Mouse (Mus musculus) kidney, postnatal 0 days (tissue): ENCODE results near the gene Ruvbl1. TPM values are rescaled to one million over a fixed set of nuclear protein-coding genes. Genes with fewer than 3 reads are reported as not detected.

Experiments used
- ATAC-seq: fragments of 200-750 bp; cut with Nextera tagmentation; replicated peaks from 2 replicates; pipeline ENCODE4 v1.8.0; 2017; ENCODE audit warnings: low read depth, moderate number of reproducible peaks, moderate TSS enrichment, moderate library complexity; ENCODE audit not compliant: low FRiP score
- DNase-seq: peaks from one replicate; pipeline ENCODE4 v3.0.0-alpha.2; 2016; ENCODE audit warnings: low spot score
- H3K27ac ChIP-seq: fragments of 300-500 bp; sonication (generic); 2 replicates; pipeline ENCODE4 v1.5.1; 2014; ENCODE audit warnings: mild to moderate bottlenecking
- H3K27me3 ChIP-seq: fragments of 300-500 bp; sonication (generic); 2 replicates; pipeline ENCODE4 v1.6.1; 2014; ENCODE audit warnings: low read length, mixed read lengths; ENCODE audit not compliant: insufficient read depth
- H3K36me3 ChIP-seq: fragments of 300-500 bp; sonication (generic); 2 replicates; pipeline ENCODE4 v1.6.1; 2014; ENCODE audit warnings: low read length, mixed read lengths; ENCODE audit not compliant: insufficient read depth
- H3K4me1 ChIP-seq: fragments of 300-500 bp; sonication (generic); replicated peaks from 2 replicates; pipeline ENCODE4 v1.6.1; 2014; ENCODE audit warnings: antibody characterized with exemption, low read length, mixed read lengths; ENCODE audit not compliant: insufficient read depth
- H3K4me2 ChIP-seq: fragments of 300-500 bp; sonication (generic); 2 replicates; pipeline ENCODE4 v1.6.1; 2014; ENCODE audit warnings: mild to moderate bottlenecking, low read length, moderate library complexity, mixed read lengths
- H3K4me3 ChIP-seq: fragments of 300-500 bp; sonication (generic); replicated peaks from 2 replicates; pipeline ENCODE4 v1.5.1; 2014; ENCODE audit warnings: low read depth, low read length
- H3K9ac ChIP-seq: fragments of 300-500 bp; sonication (generic); 2 replicates; pipeline ENCODE4 v1.6.1; 2014; ENCODE audit warnings: low read depth, low read length
- H3K9me3 ChIP-seq: fragments of 300-500 bp; sonication (generic); replicated peaks from 2 replicates; pipeline ENCODE4 v1.6.1; 2016; ENCODE audit warnings: low read length, inconsistent platforms, mixed read lengths
- CTCF ChIP-seq: IDR thresholded peaks from 2 replicates; pipeline ENCODE4 v1.5.1; 2016; ENCODE audit warnings: antibody characterized with exemption, low read depth, mild to moderate bottlenecking, moderate library complexity
- WGBS: fragments of 180-500 bp; shearing (Covaris S2); extraction: QIAGEN DNeasy Blood & Tissue Kit; methylation state at CpG from one replicate; pipeline ENCODE4 v1.1.7; 2014; 5-methylcytosine and 5-hydroxymethylcytosine counted together
- polyA plus RNA-seq: library from polyadenylated mRNA; unstranded; fragments of >200 nt; fragmentation: Nextera tagmentation; extraction: Ambion mirVana; gene quantifications from 2 replicates; pipeline ENCODE4 v1.2.1, GENCODE M21; 2015

Ruvbl1 gene
- polyA plus RNA-seq, 1 experiment from 2014 or later: 91.1 TPM

DNA sequence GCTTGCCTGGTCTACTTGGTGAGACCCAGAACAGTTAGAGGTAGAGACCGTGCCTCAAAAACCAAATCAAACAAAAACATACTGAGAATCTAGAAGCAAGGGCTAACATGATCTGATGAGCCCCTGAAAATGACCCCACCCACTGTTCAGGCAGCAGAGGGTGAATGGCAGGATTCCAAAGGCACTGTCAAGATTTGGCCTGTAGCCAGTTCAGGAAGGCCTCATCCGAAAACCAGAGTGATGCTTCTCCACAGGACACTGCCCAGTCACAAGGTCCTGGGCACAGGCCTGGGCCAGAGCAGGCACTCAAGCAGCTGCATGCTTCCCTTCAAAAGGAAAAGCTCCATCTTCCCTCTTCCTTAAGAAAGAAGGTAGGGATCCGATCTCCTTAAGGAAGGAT is 21.8 kb upstream of the Ruvbl1 start:
- DNase-seq (no peak), ATAC-seq (no peak)
- no peaks in the 10 kb centered on the region for H3K9me3 ChIP-seq
- no peaks in the 10 kb centered on the region for H3K27me3 ChIP-seq
- H3K4me2 ChIP-seq: no peak overlapping the region
- no peaks in the 10 kb centered on the region for H3K4me1 ChIP-seq
- no peak for TF ChIP-seq CTCF
- no peaks in the 10 kb centered on the region for H3K36me3 ChIP-seq
- 86% methylated on average over 3 of the region's 3 CpGs for WGBS
- no peak overlapping the region for H3K9ac ChIP-seq
- H3K4me3 ChIP-seq: no peak overlapping the region
- H3K27ac ChIP-seq: no peak overlapping the region

DNA sequence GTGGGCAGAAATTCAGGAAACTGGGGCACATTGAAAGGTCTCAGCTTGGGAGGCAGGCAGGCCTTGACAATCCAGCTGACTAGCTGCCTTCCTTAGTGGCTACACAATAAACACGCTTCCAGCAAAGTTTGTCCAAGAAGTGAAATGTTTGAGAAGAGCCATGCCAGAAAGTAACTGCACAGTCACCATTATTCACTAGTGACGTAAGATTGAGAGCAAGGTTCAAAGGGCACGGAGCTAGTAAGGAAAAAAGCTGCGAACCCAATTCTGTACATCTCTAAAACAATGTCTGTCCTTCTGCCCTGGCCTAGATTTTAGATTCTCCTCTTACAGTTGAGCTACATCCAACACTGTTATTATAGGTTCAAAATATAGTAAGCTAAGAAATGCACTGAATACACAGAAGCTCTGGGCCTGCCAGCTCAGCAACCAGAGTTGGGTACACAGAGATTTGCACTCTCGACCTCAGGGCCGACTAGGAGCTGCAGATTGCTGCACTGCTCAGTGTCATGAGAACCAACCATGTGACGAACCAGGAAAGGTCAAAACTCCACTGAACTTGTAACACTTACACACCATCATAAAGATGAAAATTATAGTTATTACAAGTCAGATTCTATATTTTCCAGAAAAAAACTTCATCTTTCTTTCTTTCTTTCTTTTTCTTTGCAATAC is 21.0 kb upstream of the Ruvbl1 start:
- Histone ChIP-seq H3K9ac (no peak overlapping the region), H3K4me2 (no peak overlapping the region), H3K36me3 (no peaks in the 10 kb centered on the region), H3K27ac (no peak overlapping the region), H3K4me1 (no peaks in the 10 kb centered on the region), H3K9me3 (no peaks in the 10 kb centered on the region), H3K27me3 (no peaks in the 10 kb centered on the region), H3K4me3 (no peak overlapping the region)
- no peak for ATAC-seq
- WGBS: 74% methylated on average over 7 of the region's 7 CpGs
- DNase-seq: no peak
- no peak for TF ChIP-seq CTCF

- Histone ChIP-seq H3K36me3 (no peaks in the 10 kb centered on the region), H3K9ac (peak overlapping the region; percentile 78), H3K9me3 (no peaks in the 10 kb centered on the region), H3K4me3 (peak overlapping the region; percentile 65), H3K4me2 (peak overlapping the region; percentile 92), H3K4me1 (no peaks in the 10 kb centered on the region), H3K27ac (no peak overlapping the region), H3K27me3 (no peaks in the 10 kb centered on the region)
- WGBS: 7% methylated on average over 5 of the region's 5 CpGs
- DNase-seq: no peak
- no peak for TF ChIP-seq CTCF
- ATAC-seq: no peak
Observed at GRCm38 (mm10) chr6:88445661-88446060, 19.5 kb upstream of the Ruvbl1 start.

DNA sequence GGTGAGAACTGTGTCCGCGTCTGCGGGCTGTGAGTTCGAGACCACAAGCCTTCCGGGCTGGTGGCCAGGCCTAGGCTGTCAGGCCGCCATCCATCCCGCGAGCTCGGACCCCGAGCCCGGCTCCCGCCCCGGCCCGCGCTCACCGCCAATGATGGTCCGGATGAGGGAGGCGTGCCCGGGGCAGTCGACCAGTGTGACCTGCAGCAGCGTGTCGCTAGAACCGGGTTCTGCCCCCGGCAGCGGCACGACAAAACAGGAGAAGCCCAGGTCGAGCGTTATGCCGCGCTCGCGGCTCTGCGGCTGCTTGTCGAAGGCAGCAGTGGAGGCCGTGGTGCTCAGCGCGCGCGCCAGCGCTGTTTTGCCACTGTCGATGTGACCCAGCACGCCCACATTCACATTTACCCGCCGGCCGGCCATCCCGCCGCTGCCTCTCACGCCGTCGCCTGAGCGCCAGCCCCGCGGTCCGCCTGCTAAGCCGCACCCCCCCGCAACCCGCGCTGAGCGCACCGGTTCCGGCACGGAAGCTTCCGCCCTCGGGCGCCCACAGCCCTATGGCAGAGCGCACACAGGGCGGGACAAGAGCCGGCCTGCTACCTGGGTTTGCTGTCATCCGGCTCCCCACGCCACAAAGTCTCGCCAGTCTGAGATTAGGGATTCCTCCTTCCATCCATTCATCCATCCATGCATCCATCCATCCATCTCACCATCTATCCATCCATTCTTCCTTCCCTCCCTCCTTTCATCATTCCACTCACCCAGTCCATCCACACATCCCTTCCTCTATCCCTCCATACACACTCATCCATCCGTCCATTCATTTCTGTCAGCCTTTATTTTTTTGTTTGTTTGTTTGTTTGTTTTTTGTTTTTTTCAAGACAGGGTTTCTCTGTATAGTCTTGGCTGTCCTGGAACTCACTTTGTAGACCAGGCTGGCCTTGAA is 18.9 kb upstream of the Ruvbl1 start, which contains the start of gene Eefsec:
Gene Eefsec (minus strand): TSS at position 477 of the 940 bp plus-strand sequence.
- Histone ChIP-seq H3K4me1 (no peaks in the 10 kb centered on the region), H3K27me3 (no peaks in the 10 kb centered on the region), H3K27ac (peak within 1 kb of the TSS; percentile 60; the same call in 1 of the 2 replicates), H3K4me3 (peak within 1 kb of the TSS; percentile 65), H3K9ac (peak within 1 kb of the TSS; percentile 78), H3K9me3 (no peaks in the 10 kb centered on the region), H3K4me2 (peak within 1 kb of the TSS; percentile 92), H3K36me3 (no peaks in the 10 kb centered on the region)
- ATAC-seq (peak; percentile 89), DNase-seq (peak; percentile 84)
- TF ChIP-seq CTCF: no peak
- 2% methylated on average over 69 of the region's 72 CpGs for WGBS

GRCm38 (mm10) chr6:88447454-88447853 is 17.8 kb upstream of the Ruvbl1 start:
- Histone ChIP-seq H3K4me2 (no peak overlapping the region), H3K36me3 (no peaks in the 10 kb centered on the region), H3K9me3 (no peaks in the 10 kb centered on the region), H3K9ac (no peak overlapping the region), H3K4me1 (no peaks in the 10 kb centered on the region), H3K27me3 (no peaks in the 10 kb centered on the region), H3K4me3 (no peak overlapping the region), H3K27ac (no peak overlapping the region)
- ATAC-seq (no peak), DNase-seq (no peak)
- 29% methylated on average over 4 of the region's 4 CpGs for WGBS
- TF ChIP-seq CTCF: no peak

GRCm38 (mm10) chr6:88454545-88454944 is 10.7 kb upstream of the Ruvbl1 start:
- ATAC-seq (no peak), DNase-seq (no peak)
- WGBS: 65% methylated on average over 2 of the region's 2 CpGs
- Histone ChIP-seq H3K4me2 (no peak overlapping the region), H3K9me3 (no peaks in the 10 kb centered on the region), H3K27me3 (no peaks in the 10 kb centered on the region), H3K9ac (no peak overlapping the region), H3K36me3 (no peaks in the 10 kb centered on the region), H3K27ac (no peak overlapping the region), H3K4me3 (no peak overlapping the region), H3K4me1 (no peaks in the 10 kb centered on the region)
- no peak for TF ChIP-seq CTCF
